Mouse (Mus musculus): ENCODE results near the gene Mterf1a. TPM values are rescaled to one million over a fixed set of nuclear protein-coding genes. Genes with fewer than 3 reads are reported as not detected.
"Not testable (repeated sequence)": the region's sequence is repeated elsewhere in the genome, so short reads cannot be mapped to it uniquely, and the experiment has no call there.

Gene Mterf1a
- 6.6 and 8.4 TPM in 2 replicates for total RNA-seq (2012; rRNA removed)

GRCm38 (mm10) chr5:3893459-3894293 lies at the start of gene Mterf1a:
TSS of gene Mterf1a (minus strand) at chr5:3893933.
- peak within 1 kb of the TSS; percentile 71 to 88 for H3K4me3 ChIP-seq (ENCODE audit: insufficient read depth in 1 of 2, low read depth in 1 of 2, low read length in 2 of 2, poor library complexity in 1 of 2, severe bottlenecking in 1 of 2)
- H3K4me1 ChIP-seq (ENCODE audit: control insufficient read depth in 2 of 2, insufficient read depth in 2 of 2, low read length in 2 of 2, poor library complexity in 1 of 2); H3K9me3 ChIP-seq (ENCODE audit: control insufficient read depth, insufficient read depth, low read depth, low read length); H3K9ac ChIP-seq (ENCODE audit: insufficient read depth, low read depth, low read length, poor library complexity, severe bottlenecking); H3K27ac ChIP-seq (ENCODE audit: insufficient read depth, low read depth, low read length, poor library complexity, severe bottlenecking); in situ Hi-C loops (cut with MboI; ENCODE audit: low sequenced_read_pairs in 2 of 2, unreplicated experiment in 2 of 2); H3K36me3 ChIP-seq (ENCODE audit: control insufficient read depth, insufficient read depth, low read length, poor library complexity, severe bottlenecking); DNase-seq (ENCODE audit: low read depth, low spot score): not testable (repeated sequence)

- H3K27ac ChIP-seq (ENCODE audit: insufficient read depth, low read depth, low read length, poor library complexity, severe bottlenecking); H3K36me3 ChIP-seq (ENCODE audit: control insufficient read depth, insufficient read depth, low read length, poor library complexity, severe bottlenecking); H3K4me1 ChIP-seq (ENCODE audit: control insufficient read depth in 2 of 2, insufficient read depth in 2 of 2, low read length in 2 of 2, poor library complexity in 1 of 2); in situ Hi-C loops (cut with MboI; ENCODE audit: low sequenced_read_pairs in 2 of 2, unreplicated experiment in 2 of 2); H3K4me3 ChIP-seq (ENCODE audit: insufficient read depth in 1 of 2, low read depth in 1 of 2, low read length in 2 of 2, poor library complexity in 1 of 2, severe bottlenecking in 1 of 2); H3K9me3 ChIP-seq (ENCODE audit: control insufficient read depth, insufficient read depth, low read depth, low read length); H3K9ac ChIP-seq (ENCODE audit: insufficient read depth, low read depth, low read length, poor library complexity, severe bottlenecking): not testable (repeated sequence)
- peak; percentile 65 for DNase-seq (ENCODE audit: low read depth, low spot score)
These were observed 49.4 kb upstream of the Mterf1a start for GRCm38 (mm10) chr5:3943169-3943568.

- TF ChIP-seq ZNF384 (IDR thresholded peaks at IDR 0.05; ENCODE audit: low read depth, low read length) (no peak), MAFK (IDR thresholded peaks at IDR 0.05; ENCODE audit: insufficient read depth, low read depth, low read length) (no peak), CHD2 (IDR thresholded peaks at IDR 0.05; ENCODE audit: low read depth, low read length) (no peak), HCFC1 (IDR thresholded peaks at IDR 0.05; ENCODE audit: borderline replicate concordance, insufficient read depth, low read length) (no peak), ZC3H11A (IDR thresholded peaks at IDR 0.05; ENCODE audit: borderline replicate concordance, low read depth, low read length) (no peak)
- Histone ChIP-seq H3K27ac (ENCODE audit: insufficient read depth, low read depth, low read length, poor library complexity, severe bottlenecking) (no peak overlapping the region), H3K36me3 (ENCODE audit: control insufficient read depth, insufficient read depth, low read length, poor library complexity, severe bottlenecking) (no peaks in the 10 kb centered on the region), H3K4me1 (ENCODE audit: control insufficient read depth in 2 of 2, insufficient read depth in 2 of 2, low read length in 2 of 2, poor library complexity in 1 of 2) (peaks cover 6 to 9% of the 10 kb centered on the region in 2 experiments; a peak in 3 of 4 replicates), H3K4me3 (ENCODE audit: insufficient read depth in 1 of 2, low read depth in 1 of 2, low read length in 2 of 2, poor library complexity in 1 of 2, severe bottlenecking in 1 of 2) (no peak overlapping the region), H3K9ac (ENCODE audit: insufficient read depth, low read depth, low read length, poor library complexity, severe bottlenecking) (no peak overlapping the region), H3K9me3 (ENCODE audit: control insufficient read depth, insufficient read depth, low read depth, low read length) (no peaks in the 10 kb centered on the region)
- no peak for DNase-seq (ENCODE audit: low read depth, low spot score)
- in situ Hi-C loops (cut with MboI; ENCODE audit: low sequenced_read_pairs in 2 of 2, unreplicated experiment in 2 of 2): no loop called here
These were observed 47.5 kb upstream of the Mterf1a start for GRCm38 (mm10) chr5:3941240-3941639.

- Histone ChIP-seq H3K9ac (ENCODE audit: insufficient read depth, low read depth, low read length, poor library complexity, severe bottlenecking) (no peak overlapping the region), H3K4me3 (ENCODE audit: insufficient read depth in 1 of 2, low read depth in 1 of 2, low read length in 2 of 2, poor library complexity in 1 of 2, severe bottlenecking in 1 of 2) (no peak overlapping the region), H3K4me1 (ENCODE audit: control insufficient read depth in 2 of 2, insufficient read depth in 2 of 2, low read length in 2 of 2, poor library complexity in 1 of 2) (peaks cover 6 to 9% of the 10 kb centered on the region in 2 experiments; a peak in 3 of 4 replicates), H3K36me3 (ENCODE audit: control insufficient read depth, insufficient read depth, low read length, poor library complexity, severe bottlenecking) (no peaks in the 10 kb centered on the region), H3K27ac (ENCODE audit: insufficient read depth, low read depth, low read length, poor library complexity, severe bottlenecking) (no peak overlapping the region), H3K9me3 (ENCODE audit: control insufficient read depth, insufficient read depth, low read depth, low read length) (no peaks in the 10 kb centered on the region)
- DNase-seq (ENCODE audit: low read depth, low spot score): no peak
- no peak for TF ChIP-seq ZNF384 (IDR thresholded peaks at IDR 0.05; ENCODE audit: low read depth, low read length)
- TF ChIP-seq HCFC1 (IDR thresholded peaks at IDR 0.05; ENCODE audit: borderline replicate concordance, insufficient read depth, low read length): no peak
- TF ChIP-seq MAFK (IDR thresholded peaks at IDR 0.05; ENCODE audit: insufficient read depth, low read depth, low read length): no peak
- TF ChIP-seq ZC3H11A (IDR thresholded peaks at IDR 0.05; ENCODE audit: borderline replicate concordance, low read depth, low read length): no peak
- TF ChIP-seq CHD2 (IDR thresholded peaks at IDR 0.05; ENCODE audit: low read depth, low read length): no peak
- in situ Hi-C loops (cut with MboI; ENCODE audit: low sequenced_read_pairs in 2 of 2, unreplicated experiment in 2 of 2): no loop called here
These were observed 45.6 kb upstream of the Mterf1a start for GRCm38 (mm10) chr5:3939335-3939734.

GRCm38 (mm10) chr5:3938905-3939304 lies 45.2 kb upstream of the Mterf1a start:
- H3K9me3 ChIP-seq (ENCODE audit: control insufficient read depth, insufficient read depth, low read depth, low read length): no peaks in the 10 kb centered on the region
- H3K4me3 ChIP-seq (ENCODE audit: insufficient read depth in 1 of 2, low read depth in 1 of 2, low read length in 2 of 2, poor library complexity in 1 of 2, severe bottlenecking in 1 of 2): no peak overlapping the region
- no peak for TF ChIP-seq MAFK (IDR thresholded peaks at IDR 0.05; ENCODE audit: insufficient read depth, low read depth, low read length)
- TF ChIP-seq ZNF384 (IDR thresholded peaks at IDR 0.05; ENCODE audit: low read depth, low read length): no peak
- TF ChIP-seq ZC3H11A (IDR thresholded peaks at IDR 0.05; ENCODE audit: borderline replicate concordance, low read depth, low read length): no peak
- no peak for TF ChIP-seq CHD2 (IDR thresholded peaks at IDR 0.05; ENCODE audit: low read depth, low read length)
- TF ChIP-seq HCFC1 (IDR thresholded peaks at IDR 0.05; ENCODE audit: borderline replicate concordance, insufficient read depth, low read length): no peak
- H3K27ac ChIP-seq (ENCODE audit: insufficient read depth, low read depth, low read length, poor library complexity, severe bottlenecking): no peak overlapping the region
- in situ Hi-C loops (cut with MboI; ENCODE audit: low sequenced_read_pairs in 2 of 2, unreplicated experiment in 2 of 2): no loop called here
- H3K4me1 ChIP-seq (ENCODE audit: control insufficient read depth in 2 of 2, insufficient read depth in 2 of 2, low read length in 2 of 2, poor library complexity in 1 of 2): peaks cover 6 to 9% of the 10 kb centered on the region in 2 experiments; a peak in 3 of 4 replicates
- H3K9ac ChIP-seq (ENCODE audit: insufficient read depth, low read depth, low read length, poor library complexity, severe bottlenecking): no peak overlapping the region
- DNase-seq (ENCODE audit: low read depth, low spot score): no peak
- H3K36me3 ChIP-seq (ENCODE audit: control insufficient read depth, insufficient read depth, low read length, poor library complexity, severe bottlenecking): no peaks in the 10 kb centered on the region
